Mouse (Mus musculus) spleen, postnatal 36 days (tissue): ENCODE measurements around the gene Ptprg.
"Not testable (repeated sequence)": the region's sequence is repeated elsewhere in the genome, so short reads cannot be mapped to it uniquely, and the experiment has no call there.

Experiments
- DNase-seq, 2 experiments: peaks; one replicate each; pipeline ENCODE4 v3.0.0; 2022; ENCODE audit warnings: low spot score in 2 of 2, mixed read lengths in 1 of 2

The Ptprg gene

DNA sequence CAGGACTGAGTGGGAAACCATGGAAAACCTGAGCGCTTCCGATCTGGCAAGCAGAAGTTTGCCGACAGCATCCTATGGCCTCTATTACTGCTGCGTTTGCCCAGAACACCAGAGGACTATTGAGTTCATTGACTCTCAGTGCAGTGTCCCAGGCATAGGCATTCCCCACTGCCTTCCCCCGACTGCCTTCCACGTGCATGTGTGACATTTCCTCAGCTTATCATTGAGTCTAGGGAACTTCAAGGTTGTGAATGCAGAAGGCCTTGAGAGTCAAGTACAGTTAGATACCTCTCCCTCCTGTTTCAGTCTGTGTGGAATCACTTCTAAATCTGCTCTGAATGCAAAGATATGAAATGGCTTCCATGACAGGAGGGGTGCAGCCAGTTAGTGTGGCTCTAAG lies 488.2 kb downstream of the Ptprg start:
- DNase-seq, result no peak

DNA sequence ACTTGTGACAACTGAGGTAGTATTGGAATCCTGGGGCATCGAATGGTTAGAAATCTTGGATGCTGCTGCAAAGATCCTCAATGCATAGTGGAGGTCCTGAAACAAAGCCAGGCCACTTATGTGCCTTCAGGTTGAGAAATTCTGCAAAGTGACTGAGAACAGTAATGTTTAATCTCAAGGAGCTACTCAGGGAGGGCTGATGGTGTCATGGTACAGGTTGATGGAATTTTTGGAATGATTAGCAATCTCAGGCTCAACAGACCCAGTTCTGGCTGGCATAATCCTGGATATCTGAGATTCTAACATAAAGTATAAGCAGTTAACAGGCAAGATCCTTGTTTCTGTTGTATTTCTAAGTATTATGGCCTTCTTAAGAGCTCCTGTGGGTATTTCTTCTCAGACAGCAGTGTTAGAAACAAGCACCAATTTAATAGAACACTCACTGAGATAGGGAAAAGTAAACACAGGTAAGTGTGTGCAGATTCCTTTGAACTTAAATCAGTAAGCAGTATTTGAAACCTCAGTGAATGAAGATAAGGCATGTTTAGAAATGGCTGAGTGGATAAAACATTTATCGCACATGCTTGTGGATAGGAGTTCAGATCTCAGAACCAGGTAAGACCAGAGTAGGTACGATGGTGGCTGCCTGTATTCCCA lies 493.0 kb downstream of the Ptprg start:
- no peak for DNase-seq

GRCm38 (mm10) chr14:12047637-12048036 lies 494.3 kb downstream of the Ptprg start:
- DNase-seq, result no peak

DNA sequence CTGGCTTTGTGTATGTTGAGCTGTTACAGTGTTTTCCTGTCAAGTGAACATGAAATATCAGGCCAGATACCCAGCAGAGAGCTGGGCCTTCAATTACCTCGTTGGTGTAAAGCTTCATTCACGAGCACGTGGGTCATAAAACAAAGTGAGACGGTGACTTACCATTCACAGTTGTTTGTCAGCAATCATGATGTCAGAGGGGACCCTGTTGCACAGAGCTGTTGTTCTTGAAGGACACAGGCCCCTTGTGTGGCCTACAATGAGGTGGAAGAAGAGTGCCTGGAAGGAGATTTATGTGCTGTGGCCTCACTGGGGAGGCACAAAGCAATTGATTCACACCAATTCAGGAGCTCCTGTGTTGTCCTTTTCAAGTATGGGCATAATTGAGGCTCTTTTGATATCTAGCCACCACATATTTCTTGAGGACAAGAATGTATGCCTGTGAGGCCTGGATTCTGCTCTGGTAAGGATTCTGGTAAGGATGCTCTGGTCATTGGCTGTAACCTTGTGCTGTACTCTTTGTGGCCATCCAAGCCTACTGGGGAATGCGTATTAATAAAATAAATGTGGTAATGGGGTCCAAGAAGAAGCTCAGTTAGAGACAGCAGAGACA lies 503.7 kb downstream of the Ptprg start:
- DNase-seq, result no peak

DNA sequence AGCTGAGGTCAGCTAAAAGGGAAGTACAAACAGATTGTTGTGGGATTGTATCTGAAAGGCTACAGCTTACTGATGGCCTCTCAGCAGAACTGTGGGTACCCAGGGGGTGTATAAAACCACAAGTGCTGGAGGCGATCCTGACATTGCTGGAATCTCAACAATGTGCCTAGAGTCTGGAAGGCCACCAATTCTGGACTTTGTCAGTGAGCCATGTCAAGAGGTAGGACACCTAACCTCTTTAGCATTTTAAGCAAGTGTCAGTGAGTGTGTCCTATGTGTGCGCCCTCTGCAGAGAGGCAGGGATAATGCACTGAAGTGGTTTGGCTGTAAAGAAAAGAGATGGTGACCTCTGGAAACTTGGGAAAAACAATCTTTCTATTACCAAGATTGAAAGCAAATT lies 504.5 kb downstream of the Ptprg start:
- no peak for DNase-seq

GRCm38 (mm10) chr14:12059149-12059548 lies 505.8 kb downstream of the Ptprg start:
- DNase-seq, result no peak

GRCm38 (mm10) chr14:12061313-12061712 lies 508.0 kb downstream of the Ptprg start:
- DNase-seq, result not testable (repeated sequence)

DNA sequence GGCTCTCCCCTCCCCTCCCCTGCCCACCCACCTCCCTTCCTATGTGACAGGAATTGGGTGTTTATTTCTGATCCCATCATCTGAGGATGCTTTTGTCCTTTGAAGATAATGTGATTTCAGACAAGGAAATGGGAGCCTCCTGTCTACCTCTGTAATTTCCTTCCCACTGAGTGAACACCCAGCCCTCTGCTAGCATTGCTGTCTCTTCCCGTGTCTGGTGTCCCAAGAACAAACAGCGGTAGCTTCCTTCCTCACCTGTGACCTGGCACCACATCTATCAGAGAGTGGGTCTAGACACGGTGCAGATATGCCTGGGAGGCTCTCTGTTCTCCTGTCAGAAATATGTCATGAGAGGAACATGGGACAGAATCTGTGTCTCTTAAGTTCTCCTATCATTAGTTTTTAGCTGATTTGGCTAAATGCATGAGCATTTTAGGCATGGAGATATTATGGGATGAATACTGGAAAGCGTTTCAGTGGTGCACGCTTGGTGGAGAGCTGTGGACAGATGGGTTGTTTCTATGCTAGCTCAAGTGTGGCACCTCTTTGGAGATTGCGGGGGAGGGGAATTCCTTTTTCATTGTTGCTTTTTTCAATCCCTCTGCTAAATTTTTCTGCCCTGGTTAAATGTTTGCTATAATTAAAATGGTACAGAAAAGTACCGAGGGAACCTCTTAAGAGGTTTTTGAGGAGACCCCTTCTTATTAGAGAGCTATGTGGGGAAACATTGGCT lies 509.5 kb downstream of the Ptprg start:
- DNase-seq, result no peak

- DNase-seq, result no peak
These were observed 511.7 kb downstream of the Ptprg start for GRCm38 (mm10) chr14:12065001-12065400.

DNA sequence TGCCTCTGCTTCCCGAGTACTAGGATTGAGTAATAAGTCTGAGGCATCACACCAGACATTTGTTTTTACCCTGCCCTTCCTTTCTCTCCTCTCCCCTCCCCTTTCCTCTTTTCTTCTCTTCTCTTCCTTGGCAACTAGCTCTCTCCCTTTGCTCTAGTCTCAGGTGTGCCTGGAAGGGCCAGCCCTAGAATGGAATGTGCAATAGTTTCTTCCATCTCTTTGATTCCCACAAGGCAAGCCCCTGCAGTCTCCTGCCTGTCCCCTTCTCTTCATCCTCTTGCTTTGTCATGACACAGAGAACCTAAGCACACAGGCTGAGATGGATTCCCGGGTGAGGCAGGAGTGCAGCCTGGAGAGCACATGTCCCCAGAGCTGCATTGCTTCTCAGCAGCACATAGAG lies 512.4 kb downstream of the Ptprg start:
- DNase-seq, result no peak

DNA sequence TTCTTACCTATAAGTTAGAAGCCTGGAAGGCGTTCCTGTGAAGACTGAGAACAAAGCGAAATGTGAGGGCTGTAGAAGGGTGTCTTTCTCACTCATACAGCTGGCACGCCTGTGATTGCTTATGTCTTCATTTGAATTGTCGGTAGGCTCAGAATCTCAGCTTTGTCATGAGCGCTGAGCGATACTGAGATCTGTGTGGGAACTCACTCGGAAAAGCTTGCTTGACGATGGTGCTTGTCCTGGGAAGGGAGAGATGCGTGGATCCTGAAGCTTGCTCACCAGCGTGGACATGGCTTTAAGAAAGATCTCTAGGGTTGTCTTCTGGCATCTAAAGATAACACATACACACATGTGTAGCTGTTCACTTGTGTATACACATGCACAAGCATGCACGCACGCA lies 516.4 kb downstream of the Ptprg start:
- DNase-seq, result no peak

GRCm38 (mm10) chr14:12070361-12070760 lies 517.0 kb downstream of the Ptprg start:
- no peak for DNase-seq

DNA sequence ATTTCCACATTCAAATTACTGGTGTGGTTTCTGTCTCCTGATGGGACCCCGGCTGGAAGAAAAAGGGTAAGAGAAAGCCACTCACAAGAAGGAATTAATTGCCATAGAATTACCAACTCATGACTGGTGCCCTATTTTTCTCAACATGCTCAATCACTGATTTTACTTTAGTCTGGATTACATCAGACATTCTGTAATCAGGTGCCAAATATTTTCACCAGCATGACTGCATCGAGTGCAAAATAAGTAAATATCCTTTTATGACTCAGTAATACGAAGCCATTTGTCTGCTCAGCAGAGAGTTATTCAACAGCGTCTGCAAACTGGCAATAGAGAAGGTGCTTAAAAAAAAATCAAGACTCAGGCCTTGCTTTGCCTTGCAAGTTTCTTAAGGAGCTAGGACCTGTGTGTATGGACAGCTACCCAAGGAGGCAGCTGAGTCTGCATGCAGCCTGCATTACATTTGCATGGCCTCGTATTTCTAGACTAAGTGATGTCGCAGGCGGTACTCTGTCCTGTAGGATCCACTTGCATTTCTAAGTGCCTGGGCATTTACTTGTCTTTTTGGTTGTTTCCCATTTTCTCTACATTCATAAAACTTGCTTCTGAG lies 517.6 kb downstream of the Ptprg start:
- DNase-seq, result no peak

GRCm38 (mm10) chr14:12072026-12072861 lies 518.9 kb downstream of the Ptprg start:
- no peak for DNase-seq

DNA sequence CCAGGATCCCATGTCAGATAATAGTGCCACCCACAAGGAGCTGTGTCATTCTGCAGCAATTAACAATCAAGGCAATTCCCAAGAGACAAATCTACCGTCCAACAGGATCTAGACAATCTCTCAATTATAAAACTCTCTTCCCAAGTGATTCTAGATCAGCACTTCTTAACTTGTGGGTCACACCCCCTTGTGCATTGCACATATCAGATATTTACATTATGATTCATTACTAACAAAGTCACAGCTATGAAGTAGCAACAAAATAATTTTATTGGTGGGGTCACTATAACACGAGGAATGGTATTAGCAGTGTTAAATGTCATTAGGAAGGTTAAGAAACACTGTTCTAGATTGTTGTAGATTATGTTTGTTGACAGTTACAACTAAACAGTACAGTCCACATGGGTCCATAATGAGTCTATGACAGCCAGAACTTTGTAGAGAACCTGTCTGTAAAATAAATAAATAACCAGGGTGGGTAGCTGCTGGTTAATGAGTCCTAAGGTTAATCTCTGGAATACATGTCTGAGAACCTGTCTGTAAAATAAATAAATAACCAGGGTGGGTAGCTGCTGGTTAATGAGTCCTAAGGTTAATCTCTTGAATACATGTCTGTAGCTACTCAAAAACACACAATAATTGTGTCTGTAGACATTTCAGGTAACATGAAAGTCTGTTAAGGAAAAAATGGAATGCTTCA lies 520.2 kb downstream of the Ptprg start:
- no peak for DNase-seq

DNA sequence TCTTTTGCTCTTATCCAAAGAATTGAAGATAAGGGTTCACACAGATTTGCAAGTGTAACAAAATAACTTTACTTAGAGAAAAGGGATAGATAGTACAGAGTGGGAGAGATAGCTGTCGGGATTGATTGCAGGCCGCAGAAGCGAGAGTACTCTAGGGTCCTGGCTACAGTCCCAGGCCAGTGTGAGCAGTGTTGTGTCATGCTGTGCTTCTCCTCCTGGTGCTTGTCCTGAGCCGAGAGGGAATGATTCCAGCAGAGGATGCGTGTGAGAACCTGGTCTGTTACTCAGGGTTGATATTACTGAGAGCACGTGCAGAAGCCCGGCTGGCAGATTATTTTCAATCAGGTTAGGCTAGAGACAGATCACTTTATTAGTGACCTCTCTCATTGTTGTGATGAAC lies 523.9 kb downstream of the Ptprg start:
- DNase-seq, result no peak

GRCm38 (mm10) chr14:12079250-12079649 lies 525.9 kb downstream of the Ptprg start:
- no peak for DNase-seq

GRCm38 (mm10) chr14:12079833-12080401 lies 526.6 kb downstream of the Ptprg start:
- DNase-seq, result no peak

- no peak for DNase-seq
These were observed 529.0 kb downstream of the Ptprg start for GRCm38 (mm10) chr14:12082131-12082921.

GRCm38 (mm10) chr14:12084076-12084475 lies 530.7 kb downstream of the Ptprg start:
- no peak for DNase-seq
